Mouse (Mus musculus): Measurements from ENCODE around the gene Mrap2. TPM values are rescaled to one million over a fixed set of nuclear protein-coding genes. Genes with fewer than 3 reads are reported as not detected.

Mrap2 gene
- polyA plus RNA-seq, 1 experiment = 0.22 TPM

DNA sequence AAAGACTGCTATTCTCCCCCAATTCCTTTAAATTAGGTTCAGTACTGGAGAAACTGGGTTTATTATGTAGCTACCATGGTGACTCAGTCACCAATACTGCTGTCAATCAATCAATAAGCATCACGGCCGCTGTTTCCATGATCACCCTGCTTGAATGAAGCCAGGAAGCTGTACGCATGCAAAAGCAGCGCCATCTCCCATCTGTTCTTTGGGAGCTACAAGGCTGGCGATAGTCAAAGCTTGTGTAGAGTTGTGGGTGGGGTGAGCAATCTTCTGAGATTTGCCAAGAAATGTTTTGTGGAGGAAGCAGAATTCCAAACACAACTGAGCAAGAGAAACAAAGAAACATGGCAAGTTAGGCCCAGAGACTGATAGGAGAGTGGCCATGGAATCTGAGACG, 58.3 kb downstream of the Mrap2 start:
- Histone ChIP-seq H3K27ac (ENCODE audit: control insufficient read depth, insufficient read depth, low read depth, low read length) (no peak overlapping the region), H3K36me3 (ENCODE audit: control insufficient read depth, insufficient read depth, low read length) (no peaks in the 10 kb centered on the region; the same call in none of the 2 replicates), H3K4me3 (ENCODE audit: control insufficient read depth, low read depth, low read length) (no peak overlapping the region), H3K4me1 (ENCODE audit: control insufficient read depth, insufficient read depth, low read length) (peaks cover 2% of the 10 kb centered on the region; the same call in 1 of the 2 replicates), H3K27me3 (ENCODE audit: control insufficient read depth, insufficient read depth, low read length) (no peaks in the 10 kb centered on the region)
- TF ChIP-seq CTCF (IDR thresholded peaks at IDR 0.05; ENCODE audit: control insufficient read depth, insufficient read depth, insufficient replicate concordance, low read depth, low read length) (no peak), POLR2A (IDR thresholded peaks at IDR 0.05; ENCODE audit: control insufficient read depth, low read depth, low read length) (no peak)

DNA sequence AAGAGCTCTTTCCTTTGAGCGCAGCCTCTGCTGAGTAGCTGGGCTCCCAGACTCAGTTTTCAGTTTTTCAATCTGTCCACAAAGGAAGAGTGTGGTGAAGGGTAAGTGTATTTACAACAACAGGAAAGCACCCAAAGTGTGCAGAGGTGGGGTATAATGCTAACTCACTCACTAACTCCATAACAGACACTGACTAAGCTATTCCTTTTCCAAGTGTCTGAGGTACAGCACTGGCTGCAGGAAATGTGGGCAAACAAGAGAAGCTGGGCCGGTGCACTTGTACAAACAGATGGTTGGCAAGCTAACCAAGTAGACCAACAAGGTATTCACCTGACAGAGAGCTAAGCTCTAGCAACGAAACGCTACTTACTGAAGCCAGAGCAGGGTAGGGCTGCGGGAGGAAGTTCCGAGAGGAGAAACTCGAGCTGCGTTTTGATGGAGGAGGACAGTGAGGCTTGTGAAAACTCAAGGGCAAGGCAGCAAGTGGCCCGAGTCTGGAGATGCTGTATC, 66.8 kb downstream of the Mrap2 start:
- no peak for TF ChIP-seq POLR2A (IDR thresholded peaks at IDR 0.05; ENCODE audit: control insufficient read depth, low read depth, low read length)
- TF ChIP-seq CTCF (IDR thresholded peaks at IDR 0.05; ENCODE audit: control insufficient read depth, insufficient read depth, insufficient replicate concordance, low read depth, low read length) = no peak
- Histone ChIP-seq H3K4me3 (ENCODE audit: control insufficient read depth, low read depth, low read length) (no peak overlapping the region), H3K36me3 (ENCODE audit: control insufficient read depth, insufficient read depth, low read length) (peaks cover 4% of the 10 kb centered on the region), H3K27ac (ENCODE audit: control insufficient read depth, insufficient read depth, low read depth, low read length) (no peak overlapping the region), H3K4me1 (ENCODE audit: control insufficient read depth, insufficient read depth, low read length) (no peaks in the 10 kb centered on the region), H3K27me3 (ENCODE audit: control insufficient read depth, insufficient read depth, low read length) (no peaks in the 10 kb centered on the region)

DNA sequence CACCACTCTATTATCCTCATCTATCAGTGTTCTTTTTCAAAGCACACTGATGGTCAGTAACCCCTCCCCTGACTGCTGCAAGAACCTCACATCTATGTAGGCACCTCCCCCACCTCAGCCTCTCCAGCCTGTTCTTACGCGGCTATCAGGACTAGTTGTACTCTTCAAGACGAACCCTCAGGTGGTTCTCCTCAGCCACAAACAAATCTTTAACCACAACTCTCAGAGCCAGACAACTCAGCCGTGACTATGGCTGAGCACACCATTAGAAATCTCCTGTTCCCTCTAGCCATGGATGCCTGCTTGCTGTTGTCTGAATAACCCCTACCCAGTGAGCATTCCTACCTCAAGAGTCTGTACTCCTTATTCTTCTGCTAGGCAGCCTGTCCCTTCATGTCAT, 69.1 kb downstream of the Mrap2 start:
- peaks cover 5% of the 10 kb centered on the region for H3K36me3 ChIP-seq (ENCODE audit: control insufficient read depth, insufficient read depth, low read length)

More for the DNA sequence above, 69.1 kb downstream of the Mrap2 start:
- TF ChIP-seq CTCF (IDR thresholded peaks at IDR 0.05; ENCODE audit: control insufficient read depth, insufficient read depth, insufficient replicate concordance, low read depth, low read length) (no peak), POLR2A (IDR thresholded peaks at IDR 0.05; ENCODE audit: control insufficient read depth, low read depth, low read length) (no peak)
- no peak overlapping the region for H3K4me3 ChIP-seq (ENCODE audit: control insufficient read depth, low read depth, low read length)
- H3K4me1 ChIP-seq (ENCODE audit: control insufficient read depth, insufficient read depth, low read length) = no peaks in the 10 kb centered on the region
- H3K27me3 ChIP-seq (ENCODE audit: control insufficient read depth, insufficient read depth, low read length) = no peaks in the 10 kb centered on the region
- no peak overlapping the region for H3K27ac ChIP-seq (ENCODE audit: control insufficient read depth, insufficient read depth, low read depth, low read length)

Other genes with a start within 250 kb of the Mrap2 start
- not detected in 2 replicates for gene Ripply2, start 128.8 kb upstream of the Mrap2 start, polyA plus RNA-seq (2012; rRNA removed)
- 13.3 and 20.4 TPM in 2 replicates for gene Cyb5r4, start 122.3 kb upstream of the Mrap2 start, polyA plus RNA-seq (2012; rRNA removed)
- 7.8 and 8.3 TPM in 2 replicates for gene Cep162, start 111.2 kb downstream of the Mrap2 start, polyA plus RNA-seq (2012; rRNA removed)

All from testis, adult 2 months (tissue).